Comparison of ENCODE assay signal across 10 mouse cellular contexts in genomic region chr3:100463160-100463958, GRCm38 (mm10). TPM values are rescaled to one million over a fixed set of nuclear protein-coding genes. Genes with fewer than 3 reads are reported as not detected.
A peak's percentile ranks its signal among the peaks of the same experiment; 100 is the strongest.
DNase-seq lines count a peak whose midpoint lies in the region; ATAC-seq and TF ChIP-seq lines count a peak whose summit lies in the region.
"Had no signal": no experiment of that assay in that cellular context is flagged by ENCODE, and none has a peak within 500 bp of the region (broad histone marks: within the 10 kb centered on the region; RNA-seq: fewer than 3 reads in every experiment).

No protein-coding gene starts in this region.

- H3K27ac ChIP-seq in lung, embryonic 15.5 days, result peak overlapping the region; percentile 42
- peak overlapping the region; percentile 65 for H3K27ac ChIP-seq in limb, embryonic 10.5 days
- no peak overlapping the region for H3K27ac ChIP-seq in stomach, postnatal 0 days (replicated peaks)

- no peaks in the 10 kb centered on the region for H3K9me3 ChIP-seq in lung, embryonic 15.5 days
- H3K9me3 ChIP-seq in limb, embryonic 10.5 days (replicated peaks), result no peaks in the 10 kb centered on the region
- no peaks in the 10 kb centered on the region for H3K9me3 ChIP-seq in stomach, postnatal 0 days (ENCODE audit: control insufficient read depth, low read length)

- no peak for TF ChIP-seq EP300 in stomach, postnatal 0 days (optimal IDR thresholded peaks at IDR 0.05)

- H3K9ac ChIP-seq in lung, embryonic 15.5 days, result no peak overlapping the region
- H3K9ac ChIP-seq in stomach, postnatal 0 days (ENCODE audit: low read length), result no peak overlapping the region

- H3K36me3 ChIP-seq in lung, embryonic 15.5 days, result no peaks in the 10 kb centered on the region
- H3K36me3 ChIP-seq in limb, embryonic 10.5 days, result no peaks in the 10 kb centered on the region
- no peaks in the 10 kb centered on the region for H3K36me3 ChIP-seq in stomach, postnatal 0 days (ENCODE audit: control insufficient read depth, insufficient read depth, low read length)

- 24% methylated on average over 12 of the region's 12 CpGs for WGBS in lung, embryonic 15.5 days
- WGBS in limb, embryonic 10.5 days, result 45% methylated on average over 12 of the region's 12 CpGs
- 36% methylated on average over 11 of the region's 12 CpGs for WGBS in stomach, postnatal 0 days

- no peaks in the 10 kb centered on the region for H3K27me3 ChIP-seq in lung, embryonic 15.5 days
- H3K27me3 ChIP-seq in limb, embryonic 10.5 days (ENCODE audit: low read depth, poor library complexity, severe bottlenecking), result no peaks in the 10 kb centered on the region
- H3K27me3 ChIP-seq in stomach, postnatal 0 days (ENCODE audit: control insufficient read depth, insufficient read depth, low read length), result no peaks in the 10 kb centered on the region

- H3K4me1 ChIP-seq in lung, embryonic 15.5 days, result peaks cover 9% of the 10 kb centered on the region; the same call in 1 of the 2 replicates
- peaks cover 17% of the 10 kb centered on the region for H3K4me1 ChIP-seq in limb, embryonic 10.5 days
- H3K4me1 ChIP-seq in stomach, postnatal 0 days (replicated peaks; ENCODE audit: control insufficient read depth, insufficient read depth), result no peaks in the 10 kb centered on the region

- no peak for TF ChIP-seq CTCF in stomach, postnatal 0 days (IDR thresholded peaks at IDR 0.05; ENCODE audit: low read depth)

- no peak overlapping the region for H3K4me3 ChIP-seq in lung, embryonic 15.5 days
- no peak overlapping the region for H3K4me3 ChIP-seq in limb, embryonic 10.5 days
- no peak overlapping the region for H3K4me3 ChIP-seq in stomach, postnatal 0 days (ENCODE audit: low read depth, low read length)

- peak overlapping the region; percentile 4; the same call in 1 of the 2 replicates for H3K4me2 ChIP-seq in lung, embryonic 15.5 days
- H3K4me2 ChIP-seq in stomach, postnatal 0 days (replicated peaks; ENCODE audit: low read depth), result no peak overlapping the region

- ATAC-seq in lung, embryonic 15.5 days (ENCODE audit: borderline replicate concordance, extremely low read depth, low FRiP score, low TSS enrichment), result peak; percentile 70
- peak; percentile 60; the same call in 1 of the 2 replicates for ATAC-seq in stomach, postnatal 0 days (ENCODE audit: low FRiP score, low TSS enrichment)

- DNase-seq in cerebellum, postnatal 10 days, result peak; percentile 13 to 35
- DNase-seq in cerebellum, adult 11 months, result no peak
- no peak for DNase-seq in lung, postnatal 25 days (ENCODE audit: low spot score)
- DNase-seq in limb, embryonic 10.5 days (ENCODE audit: low spot score), result no peak
- DNase-seq in stomach, postnatal 0 days (ENCODE audit: low spot score), result peak; percentile 34
- DNase-seq in adrenal gland, adult 18-20 months (ENCODE audit: low spot score in 2 of 2), result no peak
- DNase-seq in urinary bladder, postnatal 36 days (ENCODE audit: low spot score in 2 of 2), result no peak
- DNase-seq: lung, postnatal 10 days; thymus, postnatal 25 days had no signal

RNA-seq across cellular contexts. Expression of gene Tent5c, which starts 25.8 kb away (rescaled TPM):
- 12.4 and 12.8 TPM in 2 replicates for polyA plus RNA-seq in lung, embryonic 15.5 days (2015; fragmentation: Nextera tagmentation; extraction: Ambion mirVana)
- polyA plus RNA-seq in limb, embryonic 10.5 days (2016; fragmentation: Nextera tagmentation; extraction: Ambion mirVana), result 1.0 and 2.0 TPM in 2 replicates
- polyA plus RNA-seq in stomach, postnatal 0 days (2015; fragmentation: Nextera tagmentation; extraction: Ambion mirVana), result 2.5 and 2.8 TPM in 2 replicates
- 10 to 100 TPM in 1 of 2 experiments, 1 to 10 TPM in 1; 7.1 to 19.1 TPM for total RNA-seq in adrenal gland, adult 18-20 months (2021)

Comparison
In these comparisons a context has a peak if more than half of its experiments do, and no peak if none do; other contexts are left out.
1. DNase-seq: peak in cerebellum, postnatal 10 days (2 of 2) and stomach, postnatal 0 days (single experiment); none in cerebellum, adult 11 months (single experiment), lung, postnatal 25 days (single experiment), limb, embryonic 10.5 days (single experiment), adrenal gland, adult 18-20 months (0 of 2) and urinary bladder, postnatal 36 days (0 of 2).